Mouse (Mus musculus) liver, embryonic 11.5 days (tissue): ENCODE measurements around the gene Tssc4. TPM values are rescaled to one million over a fixed set of nuclear protein-coding genes. Genes with fewer than 3 reads are reported as not detected.
A peak's percentile ranks its signal among the peaks of the same experiment; 100 is the strongest.

Experiments used
- ATAC-seq: fragments of 200-750 bp; cut with Nextera tagmentation; replicated peaks from 2 replicates; pipeline ENCODE4 v1.8.0; 2017; ENCODE audit warnings: moderate number of reproducible peaks, mild to moderate bottlenecking, moderate TSS enrichment, moderate library complexity; ENCODE audit not compliant: low FRiP score
- DNase-seq: peaks from one replicate; pipeline ENCODE4 v3.0.0-alpha.2; 2017; ENCODE audit warnings: low spot score
- H3K27ac ChIP-seq: fragments of 300-500 bp; sonication (generic); 2 replicates; pipeline ENCODE4 v1.5.1; 2014; ENCODE audit warnings: mild to moderate bottlenecking, low read depth, low read length, control low read depth
- H3K27me3 ChIP-seq: fragments of 300-500 bp; sonication (generic); replicated peaks from 2 replicates; pipeline ENCODE4 v1.6.1; 2014; ENCODE audit warnings: low read length, mixed read lengths; ENCODE audit not compliant: control insufficient read depth, insufficient read depth
- H3K36me3 ChIP-seq: fragments of 300-500 bp; sonication (generic); 2 replicates; pipeline ENCODE4 v1.6.1; 2014; ENCODE audit warnings: mild to moderate bottlenecking, low read length, moderate library complexity, mixed read lengths; ENCODE audit not compliant: control insufficient read depth, insufficient read depth
- H3K4me1 ChIP-seq: fragments of 300-500 bp; sonication (generic); replicated peaks from 2 replicates; pipeline ENCODE4 v1.6.1; 2014; ENCODE audit warnings: low read length, mixed read lengths; ENCODE audit not compliant: control insufficient read depth, insufficient read depth
- H3K4me2 ChIP-seq: fragments of 300-500 bp; sonication (generic); 2 replicates; pipeline ENCODE4 v1.6.1; 2014; ENCODE audit warnings: mild to moderate bottlenecking, control low read depth, moderate library complexity
- H3K4me3 ChIP-seq: fragments of 300-500 bp; sonication (generic); 2 replicates; pipeline ENCODE4 v1.5.1; 2014; ENCODE audit warnings: low read depth, low read length, control low read depth
- H3K9ac ChIP-seq: fragments of 300-500 bp; sonication (generic); 2 replicates; pipeline ENCODE4 v1.6.1; 2014; ENCODE audit warnings: low read depth, low read length, control low read depth
- H3K9me3 ChIP-seq: fragments of 300-500 bp; sonication (generic); 2 replicates; pipeline ENCODE4 v1.6.1; 2016; ENCODE audit warnings: low read length, inconsistent platforms, mixed read lengths; ENCODE audit not compliant: control insufficient read depth
- WGBS: fragments of 180-500 bp; shearing (Covaris S2); extraction: QIAGEN DNeasy Blood & Tissue Kit; methylation state at CpG from one replicate; pipeline ENCODE4 v1.1.7; 2014; 5-methylcytosine and 5-hydroxymethylcytosine counted together
- polyA plus RNA-seq: library from polyadenylated mRNA; unstranded; fragments of >200 nt; fragmentation: Nextera tagmentation; extraction: Ambion mirVana; gene quantifications from 2 replicates; pipeline ENCODE4 v1.2.1, GENCODE M21; 2014

The Tssc4 gene
- polyA plus RNA-seq, 1 experiment from 2014 or later, result 48.9 TPM

DNA sequence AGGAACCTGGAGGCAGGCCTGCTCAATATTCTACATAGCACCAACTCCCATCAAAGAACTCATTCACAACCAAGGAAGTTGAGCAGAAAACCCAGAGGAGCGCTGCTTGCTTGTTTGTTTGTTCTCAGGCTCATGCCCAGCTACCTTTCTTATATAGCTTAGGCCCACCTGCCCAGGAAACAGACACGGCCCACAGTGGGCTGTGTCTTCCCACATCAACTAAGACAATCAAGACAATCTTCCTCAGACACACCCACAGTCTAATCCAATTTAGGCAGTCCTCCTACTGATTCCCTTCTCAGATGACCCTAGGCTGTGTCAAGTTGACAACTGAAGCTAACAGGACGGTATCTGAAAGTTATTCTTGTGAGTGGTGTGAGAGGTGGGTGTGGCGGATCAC, 37.0 kb downstream of the Tssc4 start, which contains the start of gene Kcnq1:
Gene Kcnq1 (plus strand): TSS at position 301 of the 400 bp plus-strand sequence.
- 70% methylated on average over 4 of the region's 4 CpGs for WGBS
- ATAC-seq, result no peak
- Histone ChIP-seq H3K36me3 (no peaks in the 10 kb centered on the region), H3K27me3 (peaks cover 56% of the 10 kb centered on the region), H3K9ac (no peak within 1 kb of the TSS), H3K9me3 (no peaks in the 10 kb centered on the region), H3K4me3 (peak within 1 kb of the TSS; percentile 39), H3K27ac (no peak within 1 kb of the TSS), H3K4me1 (peaks cover 9% of the 10 kb centered on the region), H3K4me2 (peak within 1 kb of the TSS; percentile 69)
- DNase-seq, result no peak

GRCm38 (mm10) chr7:143106672-143107465, 37.8 kb downstream of the Tssc4 start:
- Histone ChIP-seq H3K27ac (no peak overlapping the region), H3K9ac (no peak overlapping the region), H3K4me2 (peak overlapping the region; percentile 69), H3K4me3 (peak overlapping the region; percentile 39), H3K36me3 (no peaks in the 10 kb centered on the region), H3K4me1 (peaks cover 9% of the 10 kb centered on the region), H3K27me3 (peaks cover 53% of the 10 kb centered on the region), H3K9me3 (no peaks in the 10 kb centered on the region)
- ATAC-seq (no peak; the same call in 1 of the 2 replicates), DNase-seq (no peak)
- WGBS, result 5% methylated on average over 56 of the region's 57 CpGs

DNA sequence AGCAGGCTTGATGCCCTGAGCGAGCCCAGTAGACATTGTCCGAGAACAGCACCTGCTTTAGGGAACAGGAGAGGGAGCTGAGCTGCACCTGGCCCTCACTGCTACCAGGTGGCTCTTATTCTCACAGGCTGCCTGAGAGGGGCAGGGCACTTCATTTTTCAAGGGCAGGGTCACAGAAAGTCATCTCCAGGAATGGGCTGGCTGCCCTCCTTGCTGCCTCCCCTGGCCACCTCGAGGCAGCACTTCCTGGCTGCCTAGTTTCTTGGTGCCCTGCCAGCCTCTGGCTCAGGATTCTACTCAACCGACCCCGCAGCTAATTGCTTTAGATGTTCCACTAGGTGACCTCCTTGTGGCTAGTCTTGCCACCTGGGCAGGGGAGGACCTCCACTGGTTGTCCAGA, 39.2 kb downstream of the Tssc4 start:
- no peak overlapping the region for H3K9ac ChIP-seq
- H3K36me3 ChIP-seq, result no peaks in the 10 kb centered on the region
- no peak overlapping the region for H3K4me2 ChIP-seq
- ATAC-seq (no peak), DNase-seq (no peak)
- H3K27me3 ChIP-seq, result peaks cover 53% of the 10 kb centered on the region
- peaks cover 9% of the 10 kb centered on the region for H3K4me1 ChIP-seq
- H3K27ac ChIP-seq, result no peak overlapping the region
- H3K9me3 ChIP-seq, result no peaks in the 10 kb centered on the region
- no peak overlapping the region for H3K4me3 ChIP-seq
- 44% methylated on average over 5 of the region's 5 CpGs for WGBS

DNA sequence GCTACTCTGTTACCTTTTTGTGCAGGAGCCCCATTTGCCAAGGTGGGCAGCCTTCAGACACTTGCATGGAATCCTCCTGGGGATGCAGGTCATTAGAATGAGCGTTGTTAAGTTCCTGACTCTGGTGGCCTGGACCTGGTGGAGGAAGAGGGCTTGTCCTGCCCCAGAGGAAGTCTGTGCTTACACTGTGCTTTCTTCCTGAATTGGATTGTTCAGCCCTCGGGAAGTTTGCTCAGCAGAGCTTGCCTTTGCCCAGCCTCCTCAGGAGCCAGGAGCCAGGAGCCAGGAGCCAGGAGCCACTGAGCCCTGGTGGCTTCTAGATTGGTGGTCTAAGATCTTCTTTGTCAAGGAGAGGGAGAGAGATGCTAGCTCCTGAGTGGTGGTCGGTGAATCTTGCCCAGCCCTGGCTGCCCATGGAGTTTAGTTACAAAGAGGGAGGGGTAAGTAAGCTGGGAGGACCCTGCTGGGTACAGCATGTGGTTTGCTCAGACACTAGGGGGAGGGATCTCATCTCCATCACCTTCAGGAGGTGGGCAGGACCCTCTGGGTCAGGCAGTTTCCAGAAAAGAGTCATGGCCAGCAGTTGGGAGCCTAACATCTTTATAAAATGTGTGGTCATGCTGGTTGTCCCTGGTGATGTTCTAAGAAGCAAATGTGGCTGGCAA, 40.1 kb downstream of the Tssc4 start:
- no peak overlapping the region for H3K9ac ChIP-seq
- 26% methylated on average over 3 of the region's 3 CpGs for WGBS
- ATAC-seq (no peak), DNase-seq (no peak)
- H3K27ac ChIP-seq, result no peak overlapping the region
- peaks cover 9% of the 10 kb centered on the region for H3K4me1 ChIP-seq
- H3K36me3 ChIP-seq, result no peaks in the 10 kb centered on the region
- H3K4me3 ChIP-seq, result no peak overlapping the region
- H3K27me3 ChIP-seq, result peaks cover 53% of the 10 kb centered on the region
- H3K4me2 ChIP-seq, result no peak overlapping the region
- no peaks in the 10 kb centered on the region for H3K9me3 ChIP-seq

- Histone ChIP-seq H3K4me2 (no peak overlapping the region), H3K27me3 (peaks cover 50% of the 10 kb centered on the region), H3K9me3 (no peaks in the 10 kb centered on the region), H3K36me3 (no peaks in the 10 kb centered on the region), H3K27ac (no peak overlapping the region), H3K4me3 (no peak overlapping the region), H3K9ac (no peak overlapping the region), H3K4me1 (peaks cover 9% of the 10 kb centered on the region)
- ATAC-seq, result no peak
- WGBS, result 41% methylated on average over 3 of the region's 3 CpGs
- DNase-seq, result no peak
Measured at GRCm38 (mm10) chr7:143109696-143110095, 40.6 kb downstream of the Tssc4 start.

- DNase-seq, result no peak
- Histone ChIP-seq H3K4me3 (no peak overlapping the region), H3K4me1 (peaks cover 9% of the 10 kb centered on the region), H3K27me3 (peaks cover 39% of the 10 kb centered on the region), H3K27ac (no peak overlapping the region), H3K9ac (no peak overlapping the region), H3K36me3 (no peaks in the 10 kb centered on the region), H3K9me3 (no peaks in the 10 kb centered on the region), H3K4me2 (no peak overlapping the region)
- WGBS, result 59% methylated on average over 1 of the region's 1 CpGs
- ATAC-seq, result no peak
Measured at GRCm38 (mm10) chr7:143110803-143111202, 41.8 kb downstream of the Tssc4 start.

DNA sequence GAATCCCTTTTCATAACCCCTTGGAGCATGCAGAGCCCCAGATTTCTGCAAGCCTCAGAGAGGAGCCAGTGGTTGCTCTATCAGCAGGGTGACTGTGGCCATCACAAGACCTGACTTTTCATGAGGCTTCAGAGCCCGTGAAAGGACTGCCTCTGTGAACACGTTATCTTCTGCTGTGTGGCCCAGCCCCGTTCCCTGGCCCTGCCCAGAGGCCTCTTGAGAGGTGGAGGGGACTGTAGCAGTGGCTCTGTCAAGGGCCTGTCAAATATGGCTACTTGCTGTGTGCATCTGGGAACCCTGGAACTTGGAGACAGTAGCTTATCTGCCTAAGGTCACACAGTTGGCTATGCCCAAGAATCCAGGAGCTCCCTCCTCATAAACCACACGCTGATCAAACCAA, 42.7 kb downstream of the Tssc4 start:
- ATAC-seq, result peak; percentile 43; the same call in 1 of the 2 replicates
- H3K4me3 ChIP-seq, result no peak overlapping the region
- H3K9ac ChIP-seq, result no peak overlapping the region
- no peaks in the 10 kb centered on the region for H3K9me3 ChIP-seq
- H3K4me1 ChIP-seq, result peaks cover 9% of the 10 kb centered on the region
- no peaks in the 10 kb centered on the region for H3K36me3 ChIP-seq
- H3K27me3 ChIP-seq, result peaks cover 30% of the 10 kb centered on the region
- no peak for DNase-seq
- no peak overlapping the region for H3K4me2 ChIP-seq
- WGBS, result 25% methylated on average over 4 of the region's 4 CpGs
- H3K27ac ChIP-seq, result no peak overlapping the region

- ATAC-seq (no peak), DNase-seq (no peak)
- Histone ChIP-seq H3K9me3 (no peaks in the 10 kb centered on the region), H3K9ac (no peak overlapping the region), H3K27me3 (peaks cover 24% of the 10 kb centered on the region), H3K36me3 (no peaks in the 10 kb centered on the region), H3K27ac (no peak overlapping the region), H3K4me2 (no peak overlapping the region), H3K4me1 (peaks cover 2% of the 10 kb centered on the region), H3K4me3 (no peak overlapping the region)
- WGBS, result 35% methylated on average over 1 of the region's 1 CpGs
Measured at GRCm38 (mm10) chr7:143112395-143112794, 43.3 kb downstream of the Tssc4 start.
